Mouse (Mus musculus): ENCODE data around the gene Trem2. TPM values are rescaled to one million over a fixed set of nuclear protein-coding genes. Genes with fewer than 3 reads are reported as not detected.

The Trem2 gene
- polyA plus RNA-seq (2012; rRNA removed): 32.4 and 34.1 TPM in 2 replicates

GRCm38 (mm10) chr17:48346231-48346630 is at the start of gene Trem2:
Trem2 (plus strand) TSS chr17:48346401.

GRCm38 (mm10) chr17:48299203-48299602 is 47.0 kb upstream of the Trem2 start, which contains the start of gene Treml2:
Treml2 (plus strand) TSS chr17:48299498.

GRCm38 (mm10) chr17:48315905-48316579 is 30.2 kb upstream of the Trem2 start, which contains the start of gene B430306N03Rik:
B430306N03Rik (plus strand) TSS chr17:48316141.

GRCm38 (mm10) chr17:48359616-48360015 is 13.4 kb downstream of the Trem2 start, which contains the start of gene Treml1:
Treml1 (plus strand) TSS chr17:48359916.

Other genes with a start within 250 kb of the Trem2 start
- gene 9830107B12Rik, start 200.1 kb upstream of the Trem2 start, polyA plus RNA-seq (2012; rRNA removed): not detected in 2 replicates
- gene A530064D06Rik, start 179.1 kb upstream of the Trem2 start, polyA plus RNA-seq (2012; rRNA removed): 0.28 and 0.83 TPM in 2 replicates
- gene Trem1, start 113.6 kb upstream of the Trem2 start, polyA plus RNA-seq (2012; rRNA removed): 0.05 and 0.07 TPM in 2 replicates
- not detected in 2 replicates for gene Trem3, start 98.6 kb upstream of the Trem2 start, polyA plus RNA-seq (2012; rRNA removed)
- gene Treml4, start 82.1 kb upstream of the Trem2 start, polyA plus RNA-seq (2012; rRNA removed): 0.29 and 0.51 TPM in 2 replicates
- gene Treml2, start 46.9 kb upstream of the Trem2 start, polyA plus RNA-seq (2012; rRNA removed): 0.45 and 0.50 TPM in 2 replicates
- gene B430306N03Rik, start 30.3 kb upstream of the Trem2 start, polyA plus RNA-seq (2012; rRNA removed): 1.3 TPM in 2 replicates
- gene Treml1, start 13.5 kb downstream of the Trem2 start, polyA plus RNA-seq (2012; rRNA removed): 0.82 and 0.83 TPM in 2 replicates
- 160 and 211 TPM in 2 replicates for gene Nfya, start 63.5 kb downstream of the Trem2 start, polyA plus RNA-seq (2012; rRNA removed)
- gene Oard1, start 63.6 kb downstream of the Trem2 start, polyA plus RNA-seq (2012; rRNA removed): 3.7 and 5.5 TPM in 2 replicates
- gene Apobec2, start 86.5 kb downstream of the Trem2 start, polyA plus RNA-seq (2012; rRNA removed): 0.40 and 1.5 TPM in 2 replicates
- 3.8 and 4.1 TPM in 2 replicates for gene Tspo2, start 105.1 kb downstream of the Trem2 start, polyA plus RNA-seq (2012; rRNA removed)
- 14.4 and 40.5 TPM in 2 replicates for gene Unc5cl, start 108.5 kb downstream of the Trem2 start, polyA plus RNA-seq (2012; rRNA removed)

All from ovary, adult 2 months (tissue).